Mouse (Mus musculus) heart, embryonic 11.5 days (tissue): ENCODE measurements at regions not wholly inside any gene's neighbourhood (a gene's known extent, or its start where the extent isn't known, plus 50 kb on each side); places are given as distances from the start of the nearest gene placed in this dataset.

Experiments used
- ATAC-seq: fragments of 200-750 bp; cut with Nextera tagmentation; replicated peaks from 2 replicates; pipeline ENCODE4 v1.8.0; 2017; ENCODE audit warnings: moderate library complexity; ENCODE audit not compliant: insufficient number of reproducible peaks, low FRiP score, low TSS enrichment
- H3K27ac ChIP-seq: fragments of 300-500 bp; sonication (generic); 2 replicates; pipeline ENCODE4 v1.5.1; 2014; ENCODE audit warnings: mild to moderate bottlenecking, low read depth, low read length
- H3K27me3 ChIP-seq: fragments of 300-500 bp; sonication (generic); 2 replicates; pipeline ENCODE4 v1.6.1; 2014; ENCODE audit warnings: mild to moderate bottlenecking, low read length, mixed read lengths; ENCODE audit not compliant: control insufficient read depth, insufficient read depth
- H3K36me3 ChIP-seq: fragments of 300-500 bp; sonication (generic); 2 replicates; pipeline ENCODE4 v1.6.1; 2014; ENCODE audit warnings: mild to moderate bottlenecking, low read length, moderate library complexity, mixed read lengths; ENCODE audit not compliant: control insufficient read depth, insufficient read depth
- H3K4me1 ChIP-seq: fragments of 300-500 bp; sonication (generic); 2 replicates; pipeline ENCODE4 v1.6.1; 2014; ENCODE audit warnings: low read length; ENCODE audit not compliant: control insufficient read depth, insufficient read depth
- H3K4me2 ChIP-seq: fragments of 300-500 bp; sonication (generic); 2 replicates; pipeline ENCODE4 v1.6.1; 2014; ENCODE audit warnings: mild to moderate bottlenecking, moderate library complexity
- H3K4me3 ChIP-seq: fragments of 300-500 bp; sonication (generic); 2 replicates; pipeline ENCODE4 v1.5.1; 2014; ENCODE audit warnings: low read depth, low read length
- H3K9ac ChIP-seq: fragments of 300-500 bp; sonication (generic); 2 replicates; pipeline ENCODE4 v1.6.1; 2014; ENCODE audit warnings: mild to moderate bottlenecking, low read depth, low read length, moderate library complexity
- H3K9me3 ChIP-seq: fragments of 300-500 bp; sonication (generic); replicated peaks from 2 replicates; pipeline ENCODE4 v1.6.1; 2016; ENCODE audit warnings: low read length; ENCODE audit not compliant: control insufficient read depth
- WGBS: fragments of 180-500 bp; shearing (Covaris S2); extraction: QIAGEN DNeasy Blood & Tissue Kit; methylation state at CpG from one replicate; pipeline ENCODE4 v1.1.7; 2014; ENCODE audit not compliant: insufficient replicate concordance; 5-methylcytosine and 5-hydroxymethylcytosine counted together

DNA sequence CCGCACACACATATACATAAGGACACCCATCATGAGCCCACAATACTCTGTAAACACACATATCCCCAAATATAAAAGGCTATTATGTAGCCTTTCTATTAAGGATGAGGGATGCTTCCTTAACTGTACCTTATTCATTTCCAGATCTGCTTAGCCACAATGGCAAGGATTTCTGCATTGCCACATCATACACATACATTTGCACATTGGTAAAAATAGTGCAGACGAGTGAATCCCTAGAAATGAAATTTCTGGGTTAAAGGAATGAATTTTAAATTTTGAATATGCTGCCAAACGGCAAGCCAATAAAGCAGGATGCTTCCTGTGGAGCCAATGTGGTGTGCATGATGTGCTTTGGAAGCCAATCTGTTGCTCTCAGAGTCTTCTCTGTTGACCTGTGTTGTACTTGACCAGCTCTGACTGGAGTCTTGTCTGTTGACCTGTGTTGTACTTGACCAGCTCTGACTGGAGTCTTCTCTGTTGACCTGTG, 201.5 kb upstream of the Ift57 start:
- no peak overlapping the region for H3K27ac ChIP-seq
- H3K9ac ChIP-seq = no peak overlapping the region
- WGBS = 83% methylated on average over 3 of the region's 3 CpGs
- ATAC-seq = no peak
- H3K9me3 ChIP-seq = no peaks in the 10 kb centered on the region
- H3K4me2 ChIP-seq = no peak overlapping the region
- no peaks in the 10 kb centered on the region for H3K27me3 ChIP-seq
- no peaks in the 10 kb centered on the region for H3K4me1 ChIP-seq
- H3K36me3 ChIP-seq = no peaks in the 10 kb centered on the region
- H3K4me3 ChIP-seq = no peak overlapping the region

DNA sequence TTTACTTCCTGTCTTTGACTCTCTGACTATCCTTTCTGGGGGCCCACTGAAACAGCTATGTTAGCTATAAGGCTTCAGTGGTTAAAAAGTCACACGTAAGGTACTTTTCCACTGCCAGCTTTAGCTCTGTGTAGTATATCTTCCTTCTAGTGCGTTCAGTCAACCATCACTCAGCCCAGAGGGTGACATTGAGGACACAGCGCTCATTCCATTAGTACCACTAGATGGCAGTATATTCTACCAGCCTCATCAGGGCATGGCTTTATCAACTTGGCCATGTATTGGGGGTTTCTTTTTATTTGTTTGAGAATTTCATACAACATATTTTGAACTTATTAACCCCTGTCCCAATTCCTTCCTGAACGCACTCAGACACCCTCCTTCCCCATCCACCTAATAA, 198.2 kb upstream of the Ift57 start:
- Histone ChIP-seq H3K4me3 (no peak overlapping the region), H3K4me2 (no peak overlapping the region), H3K27me3 (no peaks in the 10 kb centered on the region), H3K9ac (no peak overlapping the region), H3K9me3 (no peaks in the 10 kb centered on the region), H3K4me1 (no peaks in the 10 kb centered on the region), H3K27ac (no peak overlapping the region), H3K36me3 (no peaks in the 10 kb centered on the region)
- 31% methylated on average over 4 of the region's 4 CpGs for whole genome bisulfite sequencing
- ATAC-seq = 0 out of 2 replicates have a peak, but pooled peaks have one; percentile 35

GRCm38 (mm10) chr16:49503897-49504413, 195.1 kb upstream of the Ift57 start:
- no peak overlapping the region for H3K4me3 ChIP-seq
- no peaks in the 10 kb centered on the region for H3K4me1 ChIP-seq
- H3K36me3 ChIP-seq = no peaks in the 10 kb centered on the region
- no peak overlapping the region for H3K4me2 ChIP-seq
- WGBS = 63% methylated on average over 14 of the region's 14 CpGs
- H3K9ac ChIP-seq = no peak overlapping the region
- H3K9me3 ChIP-seq = no peaks in the 10 kb centered on the region
- H3K27ac ChIP-seq = no peak overlapping the region
- H3K27me3 ChIP-seq = no peaks in the 10 kb centered on the region
- ATAC-seq = no peak

- H3K4me2 ChIP-seq = no peak overlapping the region
- H3K36me3 ChIP-seq = no peaks in the 10 kb centered on the region
- no peaks in the 10 kb centered on the region for H3K4me1 ChIP-seq
- ATAC-seq = no peak
- no peak overlapping the region for H3K4me3 ChIP-seq
- 74% methylated on average over 6 of the region's 6 CpGs for WGBS
- H3K27me3 ChIP-seq = no peaks in the 10 kb centered on the region
- H3K27ac ChIP-seq = no peak overlapping the region
- H3K9ac ChIP-seq = no peak overlapping the region
- no peaks in the 10 kb centered on the region for H3K9me3 ChIP-seq
These were observed 194.4 kb upstream of the Ift57 start for GRCm38 (mm10) chr16:49504669-49505068.

- no peaks in the 10 kb centered on the region for H3K36me3 ChIP-seq
- 58% methylated on average over 9 of the region's 9 CpGs for WGBS
- H3K27me3 ChIP-seq = no peaks in the 10 kb centered on the region
- no peaks in the 10 kb centered on the region for H3K9me3 ChIP-seq
- no peak overlapping the region for H3K4me3 ChIP-seq
- no peak overlapping the region for H3K4me2 ChIP-seq
- H3K9ac ChIP-seq = no peak overlapping the region
- no peak for ATAC-seq
- H3K4me1 ChIP-seq = no peaks in the 10 kb centered on the region
- no peak overlapping the region for H3K27ac ChIP-seq
These were observed 193.8 kb upstream of the Ift57 start for GRCm38 (mm10) chr16:49505271-49505670.

DNA sequence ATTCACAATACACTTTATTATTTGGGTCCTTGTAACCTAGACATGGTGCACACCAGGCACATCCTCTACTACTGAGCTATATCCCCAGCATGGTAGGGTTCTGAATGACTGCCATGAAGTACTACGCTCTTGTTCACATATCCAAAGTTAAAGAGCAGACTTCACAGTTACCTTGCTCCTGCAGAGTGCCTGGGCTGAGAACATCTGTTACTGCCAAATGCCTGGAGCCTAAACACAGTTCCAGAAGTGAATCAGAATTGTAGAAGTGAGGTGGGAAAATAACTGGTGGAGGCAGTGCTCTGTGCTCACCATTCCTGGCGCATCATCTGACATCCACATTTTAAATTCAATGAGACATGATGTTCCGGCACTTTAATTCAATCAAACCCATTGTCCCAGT, 180.2 kb upstream of the Ift57 start:
- ATAC-seq = no peak

GRCm38 (mm10) chr16:49520411-49520810, 178.6 kb upstream of the Ift57 start:
- no peak for ATAC-seq
- H3K27me3 ChIP-seq = no peaks in the 10 kb centered on the region
- H3K4me2 ChIP-seq = no peak overlapping the region
- H3K27ac ChIP-seq = no peak overlapping the region
- no peaks in the 10 kb centered on the region for H3K9me3 ChIP-seq
- H3K36me3 ChIP-seq = no peaks in the 10 kb centered on the region
- peaks cover 8% of the 10 kb centered on the region; the same call in 1 of the 2 replicates for H3K4me1 ChIP-seq
- 74% methylated on average over 3 of the region's 3 CpGs for WGBS
- no peak overlapping the region for H3K9ac ChIP-seq
- no peak overlapping the region for H3K4me3 ChIP-seq

More for the DNA sequence above, 180.2 kb upstream of the Ift57 start:
- no peak overlapping the region for H3K27ac ChIP-seq
- H3K9me3 ChIP-seq = no peaks in the 10 kb centered on the region
- H3K9ac ChIP-seq = no peak overlapping the region
- no peaks in the 10 kb centered on the region for H3K27me3 ChIP-seq
- H3K4me2 ChIP-seq = no peak overlapping the region
- 87% methylated on average over 3 of the region's 3 CpGs for WGBS
- peaks cover 8% of the 10 kb centered on the region; the same call in 1 of the 2 replicates for H3K4me1 ChIP-seq
- H3K4me3 ChIP-seq = no peak overlapping the region
- H3K36me3 ChIP-seq = no peaks in the 10 kb centered on the region

- no peak overlapping the region for H3K9ac ChIP-seq
- H3K4me3 ChIP-seq = no peak overlapping the region
- no peaks in the 10 kb centered on the region for H3K27me3 ChIP-seq
- peaks cover 8% of the 10 kb centered on the region; the same call in 1 of the 2 replicates for H3K4me1 ChIP-seq
- 13% methylated on average over 2 of the region's 2 CpGs for WGBS
- no peak overlapping the region; the same call in 1 of the 2 replicates for H3K4me2 ChIP-seq
- ATAC-seq = no peak
- H3K36me3 ChIP-seq = no peaks in the 10 kb centered on the region
- H3K9me3 ChIP-seq = no peaks in the 10 kb centered on the region
- peak overlapping the region; percentile 48 for H3K27ac ChIP-seq
These were observed 177.3 kb upstream of the Ift57 start for GRCm38 (mm10) chr16:49521685-49522084.

DNA sequence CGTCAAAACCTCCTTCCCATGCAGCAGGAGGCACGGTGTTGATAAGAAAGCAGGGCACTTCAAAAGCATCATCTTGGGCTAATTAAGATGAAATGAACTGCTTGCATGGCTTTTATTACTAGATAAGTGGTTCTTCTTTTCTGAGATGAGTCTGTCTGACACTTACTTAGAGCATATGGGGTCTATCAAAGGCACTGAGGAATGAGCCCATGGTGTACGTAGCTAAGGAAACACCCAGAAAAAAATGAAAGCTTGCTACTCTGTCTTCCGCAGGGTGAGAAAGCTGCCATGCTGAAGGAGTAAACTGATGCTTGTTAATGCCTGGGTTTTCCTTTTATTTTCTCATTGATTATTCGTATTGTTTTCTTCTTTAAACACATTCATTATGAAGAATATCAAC, 176.5 kb upstream of the Ift57 start:
- no peak overlapping the region for H3K27ac ChIP-seq
- no peaks in the 10 kb centered on the region for H3K9me3 ChIP-seq
- 56% methylated on average over 5 of the region's 5 CpGs for WGBS
- H3K27me3 ChIP-seq = no peaks in the 10 kb centered on the region
- H3K4me3 ChIP-seq = no peak overlapping the region
- H3K36me3 ChIP-seq = no peaks in the 10 kb centered on the region
- no peak overlapping the region for H3K4me2 ChIP-seq
- no peak overlapping the region for H3K9ac ChIP-seq
- peaks cover 8% of the 10 kb centered on the region; the same call in 1 of the 2 replicates for H3K4me1 ChIP-seq
- no peak for ATAC-seq
